Mouse (Mus musculus) CH12.LX (cell line): ENCODE results near the gene Ccdc152.

ENCODE experiments used
- CTCF ChIP-seq, 2 experiments: IDR thresholded peaks in 1 of 2; conservative IDR thresholded peaks in 1 of 2; 2 replicates each; pipeline ENCODE4 v1.5.1; 2011 to 2012; ENCODE audit warnings: low read depth in 2 of 2, low read length in 2 of 2, improper control_type of control experiment in 1 of 2, inconsistent platforms in 1 of 2, mild to moderate bottlenecking in 1 of 2, moderate library complexity in 1 of 2
- GABPA ChIP-seq: IDR thresholded peaks from 2 replicates; pipeline ENCODE4 v1.6.1; 2012; ENCODE audit warnings: low read depth, low read length, improper control_type of control experiment, inconsistent platforms; ENCODE audit not compliant: insufficient replicate concordance
- IRF4 ChIP-seq: IDR thresholded peaks from 2 replicates; pipeline ENCODE4 v1.6.1; 2014; ENCODE audit warnings: low read depth, mild to moderate bottlenecking, inconsistent platforms, low read length, improper control_type of control experiment
- MAFK ChIP-seq: IDR thresholded peaks from 2 replicates; pipeline ENCODE4 v1.6.1; 2011; ENCODE audit warnings: low read length, improper control_type of control experiment; ENCODE audit not compliant: insufficient replicate concordance
- PAX5 ChIP-seq: IDR thresholded peaks from 2 replicates; pipeline ENCODE4 v1.6.1; 2012; ENCODE audit warnings: low read length, inconsistent platforms, mixed read lengths
- POLR2A ChIP-seq: IDR thresholded peaks from 2 replicates; pipeline ENCODE4 v1.6.1; 2011; ENCODE audit warnings: low read depth, mild to moderate bottlenecking, improper control_type of control experiment, low read length
- TCF12 ChIP-seq: IDR thresholded peaks from 2 replicates; pipeline ENCODE4 v1.6.1; 2014; ENCODE audit warnings: low read depth, mild to moderate bottlenecking, inconsistent platforms, low read length, improper control_type of control experiment
- ZKSCAN1 ChIP-seq: IDR thresholded peaks from 2 replicates; pipeline ENCODE4 v1.6.1; 2012; ENCODE audit warnings: low read depth, inconsistent platforms, low read length, improper control_type of control experiment, borderline replicate concordance

DNA sequence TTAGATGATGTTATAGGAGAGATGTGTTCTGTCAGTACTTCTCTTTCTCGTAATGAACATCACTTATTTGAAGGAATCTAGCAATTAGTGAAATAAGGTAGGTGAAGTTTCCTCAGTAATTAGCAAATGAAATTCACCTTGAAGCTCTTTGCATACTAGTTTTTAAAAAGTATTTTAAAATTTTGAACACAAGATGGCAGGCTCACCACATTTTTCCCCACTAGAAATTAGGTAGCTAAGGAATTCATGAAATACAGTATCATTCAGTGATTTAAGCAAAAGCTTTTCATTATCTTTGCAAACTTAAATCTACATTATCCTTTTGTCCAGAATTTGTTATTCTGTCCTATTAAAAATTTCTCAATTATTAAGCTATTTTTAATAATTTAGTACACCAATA lies 7.3 kb downstream of the Ccdc152 start:
- TF ChIP-seq GABPA (no peak), TCF12 (no peak), CTCF (conservative IDR thresholded peaks at IDR 0.05 in 1 of 2, IDR thresholded peaks at IDR 0.05 in 1 of 2; ENCODE audit: low read depth in 2 of 2, low read length in 2 of 2) (peak in 1 of 2 experiments; percentile 36; a peak in 2 of 4 replicates), PAX5 (no peak), ZKSCAN1 (no peak), POLR2A (no peak), MAFK (no peak), IRF4 (no peak)
